Mouse (Mus musculus) lung, adult 2 months (tissue): Measurements from ENCODE around the gene Kank2.

ENCODE experiments used
- CTCF ChIP-seq: fragments of 200-500 bp; IDR thresholded peaks from 2 replicates; pipeline ENCODE4 v1.5.1; 2011; ENCODE audit warnings: mild to moderate bottlenecking, low read length, control low read depth; ENCODE audit not compliant: insufficient read depth
- POLR2A ChIP-seq: fragments of 200-500 bp; IDR thresholded peaks from 2 replicates; pipeline ENCODE4 v1.6.1; 2011; ENCODE audit warnings: low read depth, mild to moderate bottlenecking, control low read depth, low read length, borderline replicate concordance; ENCODE audit errors: extremely low read depth

DNA sequence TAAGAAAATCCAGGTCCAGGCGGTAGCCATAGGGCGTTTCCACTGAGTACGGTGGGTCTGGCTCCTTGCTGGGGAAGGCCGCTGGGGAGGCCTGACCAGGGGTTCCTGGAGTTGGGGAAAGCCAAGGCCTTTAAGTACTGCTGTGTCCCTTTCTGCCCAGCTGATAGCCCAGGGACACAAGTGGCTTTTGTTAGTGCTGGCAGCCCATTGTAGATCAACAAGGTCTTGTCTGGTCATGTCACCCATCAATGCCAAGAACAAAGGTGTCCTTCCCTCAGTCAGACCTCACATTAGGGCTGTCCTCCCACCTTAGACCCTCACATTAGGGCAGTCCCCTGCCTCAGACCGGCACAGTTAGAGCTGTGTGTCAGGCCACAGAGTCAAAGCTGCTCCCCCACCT is 3.0 kb downstream of the Kank2 start:
- TF ChIP-seq CTCF (no peak), POLR2A (no peak)
